Mouse (Mus musculus): ENCODE measurements at regions not wholly inside any gene's neighbourhood (a gene's known extent, or its start where the extent isn't known, plus 50 kb on each side); places are given as distances from the start of the nearest gene placed in this dataset.

DNA sequence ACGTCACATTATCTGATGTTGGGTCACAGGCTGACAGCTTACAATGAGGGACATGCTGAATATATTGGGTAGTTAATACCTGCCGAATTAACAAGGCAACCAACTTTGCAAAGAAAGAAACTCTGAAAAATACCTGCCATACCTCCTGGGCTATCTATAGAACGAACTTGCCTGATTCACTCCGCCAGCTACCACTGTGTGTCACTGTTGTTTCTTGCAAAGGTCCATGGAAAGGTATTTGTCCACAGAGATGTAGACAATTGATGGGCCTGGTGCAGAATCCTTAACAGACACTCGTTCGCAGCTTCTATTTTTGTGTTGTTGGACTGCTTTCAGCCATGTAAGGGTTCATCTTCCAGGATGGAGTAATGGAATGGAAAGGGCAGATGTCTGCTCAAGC, 226.4 kb upstream of the Tmco5 start:
- Histone ChIP-seq H3K27me3 (ENCODE audit: insufficient read depth, low read length) (no peaks in the 10 kb centered on the region), H3K36me3 (replicated peaks) (no peaks in the 10 kb centered on the region), H3K4me3 (ENCODE audit: low read depth, low read length) (no peak overlapping the region), H3K4me1 (ENCODE audit: insufficient read depth, low read depth, low read length) (no peaks in the 10 kb centered on the region), H3K9me3 (replicated peaks) (0 out of 2 replicates have a peak, but pooled peaks cover 2% of the 10 kb centered on the region)
- ATAC-seq (ENCODE audit: extremely low read depth, insufficient number of reproducible peaks, low FRiP score, poor library complexity, severe bottlenecking) (no peak), DNase-seq (ENCODE audit: low spot score) (no peak)
- TF ChIP-seq GATA2 (IDR thresholded peaks at IDR 0.05; ENCODE audit: borderline replicate concordance, low read depth, low read length) (no peak), GATA1 (IDR thresholded peaks at IDR 0.05; ENCODE audit: borderline replicate concordance, low read length) (no peak), POLR2AphosphoS5 (IDR thresholded peaks at IDR 0.05; ENCODE audit: insufficient replicate concordance, low read depth, low read length) (no peak), TAL1 (conservative IDR thresholded peaks at IDR 0.05; ENCODE audit: low read depth, low read length) (no peak), CTCF (IDR thresholded peaks at IDR 0.05; ENCODE audit: low read depth, low read length) (no peak)

DNA sequence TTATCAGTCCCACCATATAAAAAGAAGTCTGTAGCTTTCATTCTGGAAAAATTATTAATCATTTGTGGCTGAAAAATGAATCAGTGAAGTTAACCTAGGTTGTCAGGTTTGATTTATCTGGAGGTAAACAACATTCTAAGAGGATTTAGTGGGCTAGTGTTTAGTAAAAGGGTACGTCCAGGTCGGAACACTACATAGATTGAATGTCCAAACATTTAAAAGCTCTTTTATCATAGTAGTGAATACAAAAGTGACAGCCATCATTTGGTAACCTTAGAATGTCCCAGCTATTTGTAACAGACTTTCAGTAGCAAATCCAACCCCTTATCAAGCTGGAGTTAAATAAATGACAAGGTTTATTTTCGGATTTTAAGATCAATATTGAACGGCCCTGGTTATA, 192.7 kb upstream of the Tmco5 start:
- Histone ChIP-seq H3K36me3 (replicated peaks) (no peaks in the 10 kb centered on the region), H3K4me1 (ENCODE audit: insufficient read depth, low read depth, low read length) (no peaks in the 10 kb centered on the region), H3K4me3 (ENCODE audit: low read depth, low read length) (no peak overlapping the region), H3K9me3 (replicated peaks) (no peaks in the 10 kb centered on the region), H3K27me3 (ENCODE audit: insufficient read depth, low read length) (no peaks in the 10 kb centered on the region)
- ATAC-seq (ENCODE audit: extremely low read depth, insufficient number of reproducible peaks, low FRiP score, poor library complexity, severe bottlenecking), result no peak
- TF ChIP-seq TAL1 (conservative IDR thresholded peaks at IDR 0.05; ENCODE audit: low read depth, low read length) (no peak), GATA2 (IDR thresholded peaks at IDR 0.05; ENCODE audit: borderline replicate concordance, low read depth, low read length) (no peak), CTCF (IDR thresholded peaks at IDR 0.05; ENCODE audit: low read depth, low read length) (no peak), GATA1 (IDR thresholded peaks at IDR 0.05; ENCODE audit: borderline replicate concordance, low read length) (no peak), POLR2AphosphoS5 (IDR thresholded peaks at IDR 0.05; ENCODE audit: insufficient replicate concordance, low read depth, low read length) (no peak)
- DNase-seq (ENCODE audit: low spot score), result no peak

DNA sequence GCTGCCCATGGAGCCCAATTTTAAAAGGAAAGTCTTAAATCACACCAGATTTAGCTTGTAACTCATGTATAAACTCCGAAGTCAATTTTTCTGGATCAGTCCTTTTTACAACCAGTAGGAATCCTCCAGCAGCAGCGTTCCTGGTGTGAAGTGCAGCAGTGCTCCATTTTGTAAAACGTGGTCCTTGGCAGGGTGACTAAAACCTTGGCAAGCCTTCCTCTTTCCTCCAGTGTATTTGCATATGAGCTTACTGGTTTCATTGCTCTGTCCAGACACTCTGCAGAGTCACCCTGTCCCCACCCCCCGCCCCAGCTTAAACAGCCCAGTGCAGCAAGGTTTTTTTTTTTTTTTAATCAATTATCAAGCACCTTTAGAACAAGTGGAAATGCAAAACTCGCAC, 180.9 kb upstream of the Tmco5 start:
- no peaks in the 10 kb centered on the region for H3K27me3 ChIP-seq (ENCODE audit: insufficient read depth, low read length)
- H3K4me3 ChIP-seq (ENCODE audit: low read depth, low read length), result no peak overlapping the region
- no peaks in the 10 kb centered on the region for H3K4me1 ChIP-seq (ENCODE audit: insufficient read depth, low read depth, low read length)
- H3K9me3 ChIP-seq (replicated peaks), result peaks cover 5% of the 10 kb centered on the region; the same call in 1 of the 2 replicates
- ATAC-seq (ENCODE audit: extremely low read depth, insufficient number of reproducible peaks, low FRiP score, poor library complexity, severe bottlenecking), result no peak
- H3K36me3 ChIP-seq (replicated peaks), result no peaks in the 10 kb centered on the region
- TF ChIP-seq CTCF (IDR thresholded peaks at IDR 0.05; ENCODE audit: low read depth, low read length), result no peak
- no peak for TF ChIP-seq TAL1 (conservative IDR thresholded peaks at IDR 0.05; ENCODE audit: low read depth, low read length)
- no peak for TF ChIP-seq POLR2AphosphoS5 (IDR thresholded peaks at IDR 0.05; ENCODE audit: insufficient replicate concordance, low read depth, low read length)
- no peak for TF ChIP-seq GATA2 (IDR thresholded peaks at IDR 0.05; ENCODE audit: borderline replicate concordance, low read depth, low read length)
- TF ChIP-seq GATA1 (IDR thresholded peaks at IDR 0.05; ENCODE audit: borderline replicate concordance, low read length), result no peak
- no peak for DNase-seq (ENCODE audit: low spot score)

DNA sequence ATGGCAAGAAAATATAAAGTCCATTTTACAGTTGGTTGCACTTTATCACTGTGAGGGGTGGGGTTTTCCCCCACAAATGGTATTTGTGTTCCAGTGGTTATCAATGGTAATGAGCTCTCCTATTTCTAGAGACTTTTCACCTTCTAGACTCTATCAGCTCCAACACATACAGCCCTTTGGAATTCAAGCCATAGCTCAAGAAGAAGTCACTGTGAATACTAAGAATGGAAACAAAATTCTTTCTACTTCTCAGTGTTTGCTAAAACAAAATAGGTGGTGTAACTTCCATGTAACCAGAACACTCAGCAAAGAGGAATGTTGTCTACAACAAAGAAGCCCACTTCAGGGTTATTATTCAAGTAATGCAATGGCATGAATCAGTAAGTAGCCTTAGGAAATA, 173.8 kb upstream of the Tmco5 start:
- H3K4me1 ChIP-seq (ENCODE audit: insufficient read depth, low read depth, low read length), result no peaks in the 10 kb centered on the region
- H3K27me3 ChIP-seq (ENCODE audit: insufficient read depth, low read length), result no peaks in the 10 kb centered on the region
- H3K9me3 ChIP-seq (replicated peaks), result 0 out of 2 replicates have a peak, but pooled peaks cover 3% of the 10 kb centered on the region
- TF ChIP-seq CTCF (IDR thresholded peaks at IDR 0.05; ENCODE audit: low read depth, low read length), result no peak
- TF ChIP-seq TAL1 (conservative IDR thresholded peaks at IDR 0.05; ENCODE audit: low read depth, low read length), result no peak
- ATAC-seq (ENCODE audit: extremely low read depth, insufficient number of reproducible peaks, low FRiP score, poor library complexity, severe bottlenecking) (no peak), DNase-seq (ENCODE audit: low spot score) (no peak)
- no peak overlapping the region for H3K4me3 ChIP-seq (ENCODE audit: low read depth, low read length)
- no peaks in the 10 kb centered on the region for H3K36me3 ChIP-seq (replicated peaks)

DNA sequence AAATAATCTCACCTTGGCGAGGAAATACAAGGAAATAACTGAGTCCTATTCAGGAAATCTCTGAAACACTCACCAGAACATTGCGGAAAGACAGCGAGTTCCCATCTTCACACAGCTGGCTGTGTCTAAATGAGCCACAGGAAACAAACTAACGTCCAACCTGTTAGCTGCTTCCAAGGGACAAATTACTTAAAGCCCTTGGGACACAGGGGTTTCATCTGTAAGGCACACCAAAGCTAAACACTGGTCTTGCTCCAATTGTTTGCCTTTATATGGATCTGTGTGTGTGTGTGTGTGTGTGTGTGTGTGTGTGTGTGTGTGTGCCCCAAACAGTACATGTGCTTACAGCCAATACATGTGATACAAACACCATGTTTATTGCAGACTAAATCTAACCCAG, 168.9 kb upstream of the Tmco5 start:
- no peak for TF ChIP-seq CTCF (IDR thresholded peaks at IDR 0.05; ENCODE audit: low read depth, low read length)
- no peak for TF ChIP-seq GATA1 (IDR thresholded peaks at IDR 0.05; ENCODE audit: borderline replicate concordance, low read length)
- TF ChIP-seq POLR2AphosphoS5 (IDR thresholded peaks at IDR 0.05; ENCODE audit: insufficient replicate concordance, low read depth, low read length), result no peak
- TF ChIP-seq GATA2 (IDR thresholded peaks at IDR 0.05; ENCODE audit: borderline replicate concordance, low read depth, low read length), result no peak
- no peak for TF ChIP-seq TAL1 (conservative IDR thresholded peaks at IDR 0.05; ENCODE audit: low read depth, low read length)
- Histone ChIP-seq H3K36me3 (replicated peaks) (no peaks in the 10 kb centered on the region), H3K27me3 (ENCODE audit: insufficient read depth, low read length) (no peaks in the 10 kb centered on the region), H3K4me1 (ENCODE audit: insufficient read depth, low read depth, low read length) (no peaks in the 10 kb centered on the region), H3K4me3 (ENCODE audit: low read depth, low read length) (no peak overlapping the region), H3K9me3 (replicated peaks) (no peaks in the 10 kb centered on the region)
- ATAC-seq (ENCODE audit: extremely low read depth, insufficient number of reproducible peaks, low FRiP score, poor library complexity, severe bottlenecking) (no peak), DNase-seq (ENCODE audit: low spot score) (no peak)

DNA sequence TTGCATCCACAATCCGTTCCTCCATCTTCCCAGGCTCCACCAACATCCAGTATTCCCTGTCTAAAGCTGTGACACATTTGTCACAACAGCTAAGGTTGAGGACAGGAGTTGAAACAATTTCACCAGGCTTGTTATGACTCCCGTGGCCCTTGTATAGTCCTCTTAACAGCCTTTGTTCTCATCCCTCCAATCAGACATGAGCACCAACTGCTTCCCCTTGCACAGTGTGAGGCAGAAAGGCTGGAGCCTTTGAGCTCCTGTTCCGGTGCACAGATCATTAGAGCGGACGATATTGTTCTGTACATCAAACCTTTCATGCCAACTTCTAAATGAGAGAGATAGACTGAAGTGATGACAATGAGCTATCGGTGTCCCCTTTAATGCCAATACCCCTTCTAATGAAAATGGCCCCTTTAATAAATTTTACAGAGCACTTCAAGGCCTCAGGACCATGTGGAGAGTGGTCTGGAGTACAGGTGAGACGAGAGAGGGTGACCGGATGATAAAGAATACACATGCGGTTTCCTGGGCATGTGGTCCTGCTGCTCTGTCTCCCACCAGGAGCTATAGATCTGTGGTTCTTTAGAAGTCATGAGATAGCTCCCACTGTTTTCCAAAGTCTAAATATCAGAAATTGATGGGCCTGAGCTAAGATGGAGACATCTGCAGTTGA, 161.8 kb upstream of the Tmco5 start:
- Histone ChIP-seq H3K36me3 (replicated peaks) (no peaks in the 10 kb centered on the region), H3K4me1 (ENCODE audit: insufficient read depth, low read depth, low read length) (no peaks in the 10 kb centered on the region), H3K27me3 (ENCODE audit: insufficient read depth, low read length) (no peaks in the 10 kb centered on the region), H3K9me3 (replicated peaks) (no peaks in the 10 kb centered on the region), H3K4me3 (ENCODE audit: low read depth, low read length) (no peak overlapping the region)
- ATAC-seq (ENCODE audit: extremely low read depth, insufficient number of reproducible peaks, low FRiP score, poor library complexity, severe bottlenecking), result no peak
- DNase-seq (ENCODE audit: low spot score), result no peak
- TF ChIP-seq GATA1 (IDR thresholded peaks at IDR 0.05; ENCODE audit: borderline replicate concordance, low read length) (no peak), POLR2AphosphoS5 (IDR thresholded peaks at IDR 0.05; ENCODE audit: insufficient replicate concordance, low read depth, low read length) (no peak), CTCF (IDR thresholded peaks at IDR 0.05; ENCODE audit: low read depth, low read length) (no peak), TAL1 (conservative IDR thresholded peaks at IDR 0.05; ENCODE audit: low read depth, low read length) (no peak), GATA2 (IDR thresholded peaks at IDR 0.05; ENCODE audit: borderline replicate concordance, low read depth, low read length) (no peak)
